Mouse (Mus musculus): Measurements from ENCODE around the gene Mab21l2. TPM values are rescaled to one million over a fixed set of nuclear protein-coding genes. Genes with fewer than 3 reads are reported as not detected.

Mab21l2 gene
- polyA plus RNA-seq (2012): 0.02 TPM in 1 of 2 replicates, not detected in the other

GRCm38 (mm10) chr3:86548091-86549015, at the start of gene Mab21l2:
Mab21l2 (minus strand) TSS chr3:86548629.

